Comparison of ENCODE assay signal across 8 mouse cellular contexts in the genomic region with DNA sequence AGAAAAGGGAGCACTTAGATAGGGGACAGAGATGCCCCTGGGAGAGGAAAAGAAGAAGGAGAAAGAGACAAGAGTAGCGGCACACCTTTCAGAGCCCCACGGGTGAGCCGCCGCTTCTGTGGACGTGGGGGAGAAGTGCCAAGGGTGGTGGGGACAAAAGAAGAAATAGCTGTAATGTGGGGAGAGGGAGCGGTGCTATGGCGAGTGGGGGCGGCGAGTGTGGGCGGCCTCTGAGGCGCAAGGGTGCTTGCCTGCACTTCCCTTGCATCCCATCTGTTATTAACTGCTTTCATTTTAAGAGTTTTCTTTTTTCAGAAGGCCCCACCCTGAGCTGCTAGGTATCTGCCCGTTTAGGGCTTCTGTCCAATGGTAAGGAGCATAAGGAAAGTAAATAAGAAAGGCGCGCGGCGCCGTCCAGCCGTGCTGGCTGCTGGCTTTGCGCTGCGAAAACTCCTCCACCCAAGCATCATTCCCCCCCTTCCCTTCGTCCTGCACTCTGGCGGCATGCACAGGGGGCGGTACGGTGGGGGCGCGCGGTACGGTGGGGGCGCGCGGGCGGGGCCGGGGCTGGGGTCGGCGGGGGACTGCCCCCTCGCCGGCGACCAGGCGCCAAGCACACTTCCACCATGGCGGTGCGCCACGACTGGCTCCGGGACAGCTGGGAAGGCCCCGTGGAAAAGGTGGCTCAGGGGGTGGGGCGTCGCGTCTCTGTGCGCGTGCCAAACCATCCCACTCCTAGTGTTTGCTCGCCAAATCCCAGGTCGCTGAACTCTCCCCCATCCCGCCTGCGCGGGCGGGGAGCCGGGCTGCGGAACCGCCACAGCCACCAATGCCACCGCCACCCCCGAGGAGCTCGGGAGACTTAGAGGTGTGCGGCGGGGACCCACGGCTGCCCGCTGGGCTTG. TPM values are rescaled to one million over a fixed set of nuclear protein-coding genes. Genes with fewer than 3 reads are reported as not detected.
A peak's percentile ranks its signal among the peaks of the same experiment; 100 is the strongest.
DNase-seq lines count a peak whose midpoint lies in the region; ATAC-seq and TF ChIP-seq lines count a peak whose summit lies in the region.

No protein-coding gene starts in this region.

- H3K4me1 ChIP-seq in kidney, postnatal 0 days (replicated peaks; ENCODE audit: insufficient read depth, low read length): no peaks in the 10 kb centered on the region
- no peaks in the 10 kb centered on the region for H3K4me1 ChIP-seq in E14TG2a.4 (replicated peaks; ENCODE audit: low read depth, low read length)
- no peaks in the 10 kb centered on the region for H3K4me1 ChIP-seq in heart, postnatal 0 days (ENCODE audit: control insufficient read depth, insufficient read depth)
- no peaks in the 10 kb centered on the region for H3K4me1 ChIP-seq in liver, embryonic 14.5 days (replicated peaks; ENCODE audit: control insufficient read depth in 2 of 2, insufficient read depth in 2 of 2, low read length in 1 of 2)

- H3K36me3 ChIP-seq in kidney, postnatal 0 days (ENCODE audit: insufficient read depth, low read length): no peaks in the 10 kb centered on the region
- H3K36me3 ChIP-seq in E14TG2a.4 (ENCODE audit: insufficient read depth, low read length): no peaks in the 10 kb centered on the region
- H3K36me3 ChIP-seq in heart, postnatal 0 days (replicated peaks; ENCODE audit: control insufficient read depth, insufficient read depth, low read length): no peaks in the 10 kb centered on the region
- H3K36me3 ChIP-seq in liver, embryonic 14.5 days (replicated peaks; ENCODE audit: control insufficient read depth, insufficient read depth, low read depth): no peaks in the 10 kb centered on the region

- no peak overlapping the region for H3K4me2 ChIP-seq in kidney, postnatal 0 days (ENCODE audit: low read length)
- H3K4me2 ChIP-seq in heart, postnatal 0 days (ENCODE audit: low read depth, low read length): peak overlapping the region; percentile 43
- H3K4me2 ChIP-seq in liver, embryonic 14.5 days (ENCODE audit: low read depth): no peak overlapping the region

- no peak overlapping the region for H3K27ac ChIP-seq in kidney, postnatal 0 days
- no peak overlapping the region for H3K27ac ChIP-seq in heart, postnatal 0 days (ENCODE audit: low read depth)
- H3K27ac ChIP-seq in liver, embryonic 14.5 days: no peak overlapping the region

- H3K9ac ChIP-seq in kidney, postnatal 0 days (ENCODE audit: low read depth, low read length): no peak overlapping the region
- no peak overlapping the region for H3K9ac ChIP-seq in heart, postnatal 0 days (replicated peaks; ENCODE audit: low read depth, low read length)
- H3K9ac ChIP-seq in liver, embryonic 14.5 days (replicated peaks): no peak overlapping the region

- TF ChIP-seq CTCF in kidney, postnatal 0 days (IDR thresholded peaks at IDR 0.05; ENCODE audit: low read depth): no peak
- TF ChIP-seq CTCF in E14TG2a.4 (conservative IDR thresholded peaks at IDR 0.05; ENCODE audit: low read length): no peak
- no peak for TF ChIP-seq CTCF in heart, postnatal 0 days (IDR thresholded peaks at IDR 0.05; ENCODE audit: low read depth)
- no peak for TF ChIP-seq CTCF in liver, embryonic 14.5 days (IDR thresholded peaks at IDR 0.05; ENCODE audit: low read depth)

- H3K4me3 ChIP-seq in kidney, postnatal 0 days (replicated peaks; ENCODE audit: low read depth, low read length): no peak overlapping the region
- H3K4me3 ChIP-seq in E14TG2a.4 (replicated peaks; ENCODE audit: low read length): peak overlapping the region; percentile 78
- peak overlapping the region; percentile 33 for H3K4me3 ChIP-seq in heart, postnatal 0 days (ENCODE audit: low read depth, low read length)
- no peak overlapping the region for H3K4me3 ChIP-seq in liver, embryonic 14.5 days (ENCODE audit: insufficient read depth in 1 of 2, low read depth in 2 of 2, low read length in 2 of 2)

- H3K9me3 ChIP-seq in kidney, postnatal 0 days (replicated peaks; ENCODE audit: low read length): peaks cover 8% of the 10 kb centered on the region
- H3K9me3 ChIP-seq in E14TG2a.4 (ENCODE audit: low read length): peaks cover 48% of the 10 kb centered on the region
- H3K9me3 ChIP-seq in heart, postnatal 0 days (replicated peaks; ENCODE audit: control insufficient read depth, low read length): peaks cover 9% of the 10 kb centered on the region
- peaks cover 3% of the 10 kb centered on the region for H3K9me3 ChIP-seq in liver, embryonic 14.5 days (ENCODE audit: control insufficient read depth, low read length)

- WGBS in kidney, postnatal 0 days: 67% methylated on average over 59 of the region's 65 CpGs
- WGBS in heart, postnatal 0 days: 55% methylated on average over 65 of the region's 65 CpGs
- 50% methylated on average over 65 of the region's 65 CpGs for WGBS in liver, embryonic 14.5 days (ENCODE audit: insufficient replicate concordance)

- no peaks in the 10 kb centered on the region for H3K27me3 ChIP-seq in kidney, postnatal 0 days (ENCODE audit: insufficient read depth, low read length)
- no peaks in the 10 kb centered on the region for H3K27me3 ChIP-seq in E14TG2a.4 (ENCODE audit: insufficient read depth, low read length)
- H3K27me3 ChIP-seq in heart, postnatal 0 days (ENCODE audit: control insufficient read depth, insufficient read depth, low read length): no peaks in the 10 kb centered on the region
- no peaks in the 10 kb centered on the region for H3K27me3 ChIP-seq in liver, embryonic 14.5 days (ENCODE audit: control insufficient read depth, insufficient read depth, low read length)

- no peak for TF ChIP-seq EP300 in heart, postnatal 0 days (IDR thresholded peaks at IDR 0.05; ENCODE audit: low read depth)
- no peak for TF ChIP-seq EP300 in liver, embryonic 14.5 days (IDR thresholded peaks at IDR 0.05; ENCODE audit: low read depth)

- peak; percentile 61 for ATAC-seq in kidney, postnatal 0 days (replicated peaks; ENCODE audit: low FRiP score, low read depth)
- peak; percentile 33 for ATAC-seq in heart, postnatal 0 days (ENCODE audit: insufficient read depth, low read depth)
- no peak for ATAC-seq in liver, embryonic 14.5 days (ENCODE audit: insufficient read depth)

- no peak for DNase-seq in kidney, postnatal 0 days (ENCODE audit: low spot score)
- no peak for DNase-seq in kidney, adult 11 months
- DNase-seq in c-Kit-negative CD71-positive TER-119-positive erythroid progenitor cells, embryonic 14.5 days (ENCODE audit: low read depth, low spot score): peak; percentile 5
- DNase-seq in heart, postnatal 0 days (ENCODE audit: low spot score): peak; percentile 29
- peak; percentile 14 to 38 (median 24) for DNase-seq in liver, embryonic 14.5 days (ENCODE audit: low read depth in 3 of 3, low spot score in 3 of 3)
- peak; percentile 21 for DNase-seq in thymus, postnatal 14 days
- DNase-seq in layer of hippocampus, postnatal 36 days: no peak

RNA-seq across cellular contexts. Expression of a gene that starts 49.2 kb away (rescaled TPM):
- 40.0 and 43.1 TPM in 2 replicates for polyA plus RNA-seq in kidney, postnatal 0 days (2015; fragmentation: Nextera tagmentation; extraction: Ambion mirVana)
- total RNA-seq in heart, postnatal 0 days (2014; rRNA removed; ENCODE audit: low replicate concordance): 14.0 and 17.5 TPM in 2 replicates
- polyA plus RNA-seq in heart, postnatal 0 days (2015; fragmentation: Nextera tagmentation; extraction: Ambion mirVana): 29.1 and 30.6 TPM in 2 replicates
- polyA plus RNA-seq in liver, embryonic 14.5 days (2012; rRNA removed): 2.7 and 4.2 TPM in 2 replicates
- 15.9 and 16.9 TPM in 2 replicates for polyA plus RNA-seq in liver, embryonic 14.5 days (2014; fragmentation: Nextera tagmentation; extraction: Ambion mirVana)
- total RNA-seq in layer of hippocampus, postnatal 36 days (2021): 10 to 100 TPM; 27.5 to 28.3 TPM

RNA-seq across cellular contexts. Expression of a gene that starts 49.5 kb away (rescaled TPM):
- 8.3 and 10.5 TPM in 2 replicates for polyA plus RNA-seq in kidney, postnatal 0 days (2015; fragmentation: Nextera tagmentation; extraction: Ambion mirVana)
- 1.6 and 1.9 TPM in 2 replicates for total RNA-seq in heart, postnatal 0 days (2014; rRNA removed; ENCODE audit: low replicate concordance)
- 16.9 and 17.0 TPM in 2 replicates for polyA plus RNA-seq in heart, postnatal 0 days (2015; fragmentation: Nextera tagmentation; extraction: Ambion mirVana)
- polyA plus RNA-seq in liver, embryonic 14.5 days (2012; rRNA removed): 0.70 and 1.2 TPM in 2 replicates
- polyA plus RNA-seq in liver, embryonic 14.5 days (2014; fragmentation: Nextera tagmentation; extraction: Ambion mirVana): 2.7 and 3.4 TPM in 2 replicates
- 10 to 100 TPM; 11.7 to 13.2 TPM for total RNA-seq in layer of hippocampus, postnatal 36 days (2021)

Comparison
In these comparisons a context has a peak if more than half of its experiments do, and no peak if none do; other contexts are left out.
1. DNase-seq: peak in c-Kit-negative CD71-positive TER-119-positive erythroid progenitor cells, embryonic 14.5 days (single experiment), heart, postnatal 0 days (single experiment), liver, embryonic 14.5 days (3 of 3) and thymus, postnatal 14 days (single experiment); none in kidney, postnatal 0 days (single experiment), kidney, adult 11 months (single experiment) and layer of hippocampus, postnatal 36 days (0 of 2).
2. H3K4me3 ChIP-seq: peak in E14TG2a.4 (single experiment) and heart, postnatal 0 days (single experiment); none in kidney, postnatal 0 days (single experiment) and liver, embryonic 14.5 days (0 of 2).